Mouse (Mus musculus) left cerebral cortex, adult 9 months (tissue): ENCODE data around the gene Crtc3.

Source experiments
- DNase-seq, 2 experiments: peaks; one replicate each; pipeline ENCODE4 v3.0.0; 2022; ENCODE audit warnings: low spot score in 2 of 2

Gene Crtc3

GRCm38 (mm10) chr7:80685639-80686038, 3.0 kb downstream of the Crtc3 start:
- no peak for DNase-seq

GRCm38 (mm10) chr7:80682630-80683029, 6.0 kb downstream of the Crtc3 start:
- DNase-seq: no peak

- DNase-seq: no peak
These were observed 8.3 kb downstream of the Crtc3 start for GRCm38 (mm10) chr7:80680218-80680847.

- DNase-seq: no peak
These were observed 16.4 kb downstream of the Crtc3 start for GRCm38 (mm10) chr7:80672323-80672722.

GRCm38 (mm10) chr7:80670889-80671288, 17.8 kb downstream of the Crtc3 start:
- DNase-seq: no peak

GRCm38 (mm10) chr7:80667190-80667589, 21.5 kb downstream of the Crtc3 start:
- DNase-seq: no peak

- DNase-seq: no peak
These were observed 22.3 kb downstream of the Crtc3 start for GRCm38 (mm10) chr7:80666198-80666915.

GRCm38 (mm10) chr7:80661082-80661481, 27.6 kb downstream of the Crtc3 start:
- no peak for DNase-seq

GRCm38 (mm10) chr7:80660619-80661018, 28.1 kb downstream of the Crtc3 start:
- DNase-seq: peak; percentile 38 to 68

GRCm38 (mm10) chr7:80657896-80658295, 30.8 kb downstream of the Crtc3 start:
- no peak for DNase-seq

GRCm38 (mm10) chr7:80655350-80656013, 33.2 kb downstream of the Crtc3 start:
- DNase-seq: peak; percentile 51 to 69

- no peak for DNase-seq
These were observed 33.8 kb downstream of the Crtc3 start for GRCm38 (mm10) chr7:80654926-80655325.

- DNase-seq: no peak
These were observed 34.3 kb downstream of the Crtc3 start for GRCm38 (mm10) chr7:80654393-80654792.

- no peak for DNase-seq
These were observed 34.7 kb downstream of the Crtc3 start for GRCm38 (mm10) chr7:80653971-80654370.

- no peak for DNase-seq
These were observed 35.6 kb downstream of the Crtc3 start for GRCm38 (mm10) chr7:80653077-80653476.

- no peak for DNase-seq
These were observed 36.4 kb downstream of the Crtc3 start for GRCm38 (mm10) chr7:80652289-80652688.

GRCm38 (mm10) chr7:80647437-80647871, 41.2 kb downstream of the Crtc3 start:
- DNase-seq: peak in 1 of 2 experiments; percentile 47

GRCm38 (mm10) chr7:80646093-80647025, 42.3 kb downstream of the Crtc3 start:
- DNase-seq: no peak

- no peak for DNase-seq
These were observed 45.6 kb downstream of the Crtc3 start for GRCm38 (mm10) chr7:80642976-80643666.

- no peak for DNase-seq
These were observed 46.1 kb downstream of the Crtc3 start for GRCm38 (mm10) chr7:80642552-80642951.

GRCm38 (mm10) chr7:80641899-80642298, 46.8 kb downstream of the Crtc3 start:
- DNase-seq: no peak
